Mouse (Mus musculus) ES-Bruce4 (cell line): ENCODE measurements around the gene Sdhd. TPM values are rescaled to one million over a fixed set of nuclear protein-coding genes. Genes with fewer than 3 reads are reported as not detected.

Source experiments
- H3K27ac ChIP-seq: 2 replicates; pipeline ENCODE4 v1.5.1; 2012; ENCODE audit warnings: low read length, inconsistent platforms; ENCODE audit not compliant: insufficient read depth
- H3K27me3 ChIP-seq: 2 replicates; pipeline ENCODE4 v1.6.1; 2012; ENCODE audit warnings: mild to moderate bottlenecking, low read length, inconsistent platforms; ENCODE audit not compliant: control insufficient read depth, poor library complexity, insufficient read depth, severe bottlenecking
- H3K36me3 ChIP-seq: 2 replicates; pipeline ENCODE4 v1.6.1; 2012; ENCODE audit warnings: inconsistent platforms, mild to moderate bottlenecking, low read length, moderate library complexity; ENCODE audit not compliant: control insufficient read depth, poor library complexity, insufficient read depth, severe bottlenecking
- H3K4me1 ChIP-seq: one replicate; pipeline ENCODE4 v1.8.1; 2011; ENCODE audit warnings: low read length; ENCODE audit not compliant: control insufficient read depth, insufficient read depth
- H3K4me3 ChIP-seq: 2 replicates; pipeline ENCODE4 v1.5.1; 2011; ENCODE audit warnings: low read depth, mild to moderate bottlenecking, low read length
- H3K9ac ChIP-seq: 2 replicates; pipeline ENCODE4 v1.6.1; 2012; ENCODE audit warnings: low read depth, mild to moderate bottlenecking, inconsistent platforms; ENCODE audit not compliant: poor library complexity, severe bottlenecking
- H3K9me3 ChIP-seq: replicated peaks from 2 replicates; pipeline ENCODE4 v1.6.1; 2012; ENCODE audit warnings: mild to moderate bottlenecking, low read length, inconsistent platforms; ENCODE audit not compliant: control insufficient read depth, poor library complexity, insufficient read depth, severe bottlenecking
- CTCF ChIP-seq: IDR thresholded peaks from one replicate; pipeline ENCODE4 v1.8.1; 2011; ENCODE audit warnings: low read depth, low read length
- EP300 ChIP-seq: IDR thresholded peaks from 2 replicates; pipeline ENCODE4 v1.6.1; 2011; ENCODE audit warnings: low read depth, low read length; ENCODE audit not compliant: insufficient read depth
- POLR2A ChIP-seq: IDR thresholded peaks from one replicate; pipeline ENCODE4 v1.8.1; 2011; ENCODE audit warnings: low read length; ENCODE audit not compliant: insufficient read depth
- polyA plus RNA-seq: library from polyadenylated mRNA; stranded (reverse); fragments of >200 nt; gene quantifications from 2 replicates; pipeline ENCODE4 v1.2.4, GENCODE M21; 2011; ENCODE audit warnings: low read depth; ENCODE audit not compliant: missing spikeins, insufficient read depth, insufficient read length

The Sdhd gene
- polyA plus RNA-seq, 1 experiment, result 145 TPM

DNA sequence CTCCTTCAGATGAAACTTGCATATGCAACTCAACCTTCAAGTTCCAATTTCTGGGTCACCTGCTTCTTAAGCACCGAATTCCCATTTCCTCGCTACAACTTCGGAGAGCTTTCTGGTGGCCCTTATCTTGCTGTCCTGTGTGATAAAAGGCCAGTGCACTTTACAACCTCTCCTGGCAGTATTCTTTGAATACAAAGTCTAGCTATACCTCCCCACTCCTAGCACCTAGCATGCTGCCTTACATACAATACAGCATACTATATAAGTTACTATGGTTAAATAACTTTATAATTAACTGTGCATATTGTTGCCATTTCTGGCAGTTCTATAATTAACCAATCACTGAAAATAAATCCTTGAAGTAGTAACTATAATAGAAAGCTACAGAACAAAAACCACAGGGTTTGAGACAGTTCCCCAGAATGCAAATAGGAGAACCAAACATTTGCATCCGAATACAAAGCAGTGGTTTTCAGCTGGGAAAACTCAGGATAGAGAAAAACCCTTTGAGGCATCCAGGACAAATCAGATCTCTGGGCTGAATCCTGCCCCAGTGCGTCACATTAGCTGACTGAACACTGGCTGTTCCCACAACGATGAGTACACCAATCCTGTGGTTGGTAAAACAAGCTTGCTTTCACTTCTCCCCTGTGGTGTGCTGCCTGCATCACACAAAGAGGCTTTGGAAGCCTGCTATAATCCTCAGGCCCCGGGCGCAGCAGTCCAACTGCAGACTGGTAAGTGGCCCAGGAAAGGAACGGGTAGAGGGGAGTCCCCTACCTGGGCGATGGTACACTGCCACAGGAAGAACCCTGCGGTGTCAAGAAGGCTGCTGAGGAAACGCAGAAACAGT, 49.1 kb downstream of the Sdhd start, which contains the start of gene Il18:
Gene Il18, plus strand, starts transcription at position 587 of the 853 bp plus-strand sequence.
- Histone ChIP-seq H3K9me3 (no peaks in the 10 kb centered on the region), H3K27ac (no peak within 1 kb of the TSS), H3K36me3 (no peaks in the 10 kb centered on the region), H3K4me1 (no peaks in the 10 kb centered on the region), H3K9ac (no peak within 1 kb of the TSS), H3K4me3 (no peak within 1 kb of the TSS), H3K27me3 (peaks cover 2% of the 10 kb centered on the region; the same call in 1 of the 2 replicates)
- TF ChIP-seq CTCF (no peak), EP300 (no peak), POLR2A (no peak)

DNA sequence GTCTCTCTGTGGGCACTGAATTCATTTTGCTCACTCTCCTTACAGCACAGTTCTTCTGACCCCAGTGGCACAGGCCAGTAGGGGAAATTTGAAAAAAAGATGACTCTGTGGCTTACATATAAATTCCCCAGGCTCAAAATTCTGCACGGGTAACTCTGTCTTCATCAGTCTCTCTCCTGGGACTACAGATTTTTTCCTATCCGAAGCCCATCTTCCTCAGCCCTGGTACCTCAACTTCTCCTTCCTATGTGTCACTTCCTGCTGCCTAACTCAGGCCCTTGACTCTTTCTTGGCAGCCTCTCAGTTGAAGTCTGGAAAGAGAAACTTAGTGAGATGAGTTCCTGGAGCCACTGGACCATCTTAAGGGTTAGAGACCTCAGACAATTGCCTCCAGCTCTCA, 50.1 kb downstream of the Sdhd start:
- TF ChIP-seq CTCF (no peak), POLR2A (no peak), EP300 (no peak)
- no peak overlapping the region for H3K27ac ChIP-seq
- H3K9ac ChIP-seq, result no peak overlapping the region

DNA sequence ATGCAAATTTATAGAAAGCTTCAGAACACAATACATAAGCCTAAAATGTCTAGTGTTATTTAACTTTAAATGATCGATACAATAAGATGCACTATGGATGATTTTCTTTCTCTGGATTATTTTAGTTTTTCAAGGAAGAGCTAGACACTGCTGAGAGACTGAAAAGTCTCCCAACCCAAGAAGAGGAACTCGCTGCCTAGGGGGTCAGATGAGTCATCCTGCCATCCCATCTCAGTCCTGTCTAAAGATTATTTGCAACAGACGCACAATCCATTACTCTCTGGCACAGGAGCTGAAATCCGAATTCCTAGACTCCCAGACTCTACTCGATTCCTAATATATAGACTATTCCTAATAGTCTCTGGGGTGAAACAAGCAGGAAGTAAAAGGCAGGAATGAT, 51.4 kb downstream of the Sdhd start:
- no peak for TF ChIP-seq CTCF
- no peak for TF ChIP-seq EP300
- TF ChIP-seq POLR2A, result no peak
- no peak overlapping the region for H3K4me3 ChIP-seq
- H3K27me3 ChIP-seq, result no peaks in the 10 kb centered on the region
- H3K27ac ChIP-seq, result no peak overlapping the region
- H3K9me3 ChIP-seq, result no peaks in the 10 kb centered on the region
- H3K36me3 ChIP-seq, result no peaks in the 10 kb centered on the region
- H3K9ac ChIP-seq, result no peak overlapping the region
- no peaks in the 10 kb centered on the region for H3K4me1 ChIP-seq

More for the DNA sequence above, 50.1 kb downstream of the Sdhd start:
- H3K9me3 ChIP-seq, result no peaks in the 10 kb centered on the region
- no peaks in the 10 kb centered on the region; the same call in 1 of the 2 replicates for H3K27me3 ChIP-seq
- H3K36me3 ChIP-seq, result no peaks in the 10 kb centered on the region
- no peak overlapping the region for H3K4me3 ChIP-seq
- H3K4me1 ChIP-seq, result no peaks in the 10 kb centered on the region

DNA sequence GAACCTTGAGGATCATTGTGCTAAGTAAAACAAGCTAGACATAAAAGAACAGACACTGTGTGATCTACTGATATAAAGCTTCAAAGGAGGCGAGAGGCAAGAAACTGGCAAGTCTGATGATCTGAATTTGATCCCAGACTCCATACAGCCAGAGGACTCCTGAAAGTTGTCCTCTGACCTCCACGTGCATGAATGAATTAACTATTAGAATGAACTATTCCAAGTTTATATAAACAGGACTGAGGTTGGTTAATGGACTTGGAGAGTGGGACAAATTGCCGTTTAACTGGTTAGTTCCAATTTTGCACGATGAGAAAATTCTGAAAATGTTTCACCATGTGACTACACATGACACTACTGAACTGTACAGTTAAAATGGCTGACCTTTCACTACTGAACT, 54.7 kb downstream of the Sdhd start:
- Histone ChIP-seq H3K4me1 (no peaks in the 10 kb centered on the region), H3K27ac (no peak overlapping the region), H3K9me3 (no peaks in the 10 kb centered on the region), H3K9ac (no peak overlapping the region), H3K27me3 (no peaks in the 10 kb centered on the region), H3K36me3 (no peaks in the 10 kb centered on the region), H3K4me3 (no peak overlapping the region)
- TF ChIP-seq POLR2A (no peak), CTCF (no peak), EP300 (no peak)

DNA sequence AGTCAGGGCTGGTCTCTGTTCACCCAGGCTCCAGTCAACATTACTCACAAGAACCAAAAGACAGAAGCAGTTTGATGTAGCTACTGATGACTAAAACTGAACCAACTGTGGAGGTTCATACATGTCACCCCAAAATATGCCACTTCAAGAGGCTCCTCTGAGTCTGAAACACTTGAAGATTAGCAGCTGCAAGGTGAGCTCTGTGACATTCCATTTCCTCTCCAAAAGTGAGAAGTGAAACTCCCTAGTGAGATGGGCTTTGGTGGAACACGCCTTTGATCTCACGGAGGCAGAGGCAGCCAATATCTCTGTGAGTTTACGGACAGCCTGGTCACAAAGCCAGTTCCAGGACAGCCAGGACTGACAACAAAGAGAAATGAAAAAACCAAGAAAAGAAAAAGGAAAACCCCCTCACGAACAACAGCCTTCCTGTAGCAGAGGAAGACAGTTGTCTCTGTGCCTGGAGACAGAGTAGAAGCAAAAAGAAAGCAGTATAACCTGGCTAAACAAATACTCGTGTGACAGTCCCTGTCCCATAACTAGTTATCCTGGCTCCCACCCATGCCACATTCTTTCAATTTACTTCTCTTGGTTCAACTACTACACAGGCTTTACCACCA, 55.6 kb downstream of the Sdhd start:
- H3K9me3 ChIP-seq, result no peaks in the 10 kb centered on the region
- H3K27ac ChIP-seq, result no peak overlapping the region
- TF ChIP-seq EP300 (no peak), POLR2A (no peak), CTCF (no peak)
- no peaks in the 10 kb centered on the region for H3K4me1 ChIP-seq
- no peak overlapping the region for H3K9ac ChIP-seq
- H3K27me3 ChIP-seq, result no peaks in the 10 kb centered on the region
- no peak overlapping the region for H3K4me3 ChIP-seq
- H3K36me3 ChIP-seq, result no peaks in the 10 kb centered on the region

Other genes starting within 250 kb of the Sdhd start
- 22.7 and 30.9 TPM in 2 replicates for gene Plet1, start 109.3 kb downstream of the Sdhd start, polyA plus RNA-seq
- gene Pts, start 75.1 kb downstream of the Sdhd start, polyA plus RNA-seq, result 34.3 and 34.4 TPM in 2 replicates
- gene Il18, start 49.0 kb downstream of the Sdhd start, polyA plus RNA-seq, result 1.2 and 2.1 TPM in 2 replicates
- not detected in 2 replicates for gene Bco2, start 48.6 kb downstream of the Sdhd start, polyA plus RNA-seq
- not detected in 2 replicates for gene Tex12, start 42.5 kb downstream of the Sdhd start, polyA plus RNA-seq
- gene Timm8b, start 98 bp upstream of the Sdhd start, polyA plus RNA-seq, result 119 and 145 TPM in 2 replicates
- gene Pih1d2, start 13.5 kb upstream of the Sdhd start, polyA plus RNA-seq, result 5.6 and 7.3 TPM in 2 replicates
- gene Nkapd1, start 13.7 kb upstream of the Sdhd start, polyA plus RNA-seq, result 40.4 and 46.9 TPM in 2 replicates
- gene Dlat, start 56.0 kb upstream of the Sdhd start, polyA plus RNA-seq, result 68.3 and 68.4 TPM in 2 replicates
- 10.1 and 11.1 TPM in 2 replicates for gene Dixdc1, start 135.7 kb upstream of the Sdhd start, polyA plus RNA-seq
- gene 2310030G06Rik, start 142.7 kb upstream of the Sdhd start, polyA plus RNA-seq, result 23.7 and 31.2 TPM in 2 replicates
- 125 and 126 TPM in 2 replicates for gene Cryab, start 147.5 kb upstream of the Sdhd start, polyA plus RNA-seq
- gene Hspb2, start 148.5 kb upstream of the Sdhd start, polyA plus RNA-seq, result 22.3 and 22.7 TPM in 2 replicates
- gene Fdxacb1, start 164.4 kb upstream of the Sdhd start, polyA plus RNA-seq, result 8.5 and 9.0 TPM in 2 replicates
- 23.5 and 30.3 TPM in 2 replicates for gene Alg9, start 171.2 kb upstream of the Sdhd start, polyA plus RNA-seq
- gene 1110032A03Rik, start 171.7 kb upstream of the Sdhd start, polyA plus RNA-seq, result 12.4 and 13.1 TPM in 2 replicates
- 56.4 and 61.9 TPM in 2 replicates for gene Ppp2r1b, start 241.5 kb upstream of the Sdhd start, polyA plus RNA-seq